9 mouse cellular contexts compared by ENCODE assay signal in genomic region chr11:12035324-12035723, GRCm38 (mm10). TPM values are rescaled to one million over a fixed set of nuclear protein-coding genes. Genes with fewer than 3 reads are reported as not detected.
A peak's percentile ranks its signal among the peaks of the same experiment; 100 is the strongest.
DNase-seq lines count a peak whose midpoint lies in the region; ATAC-seq and TF ChIP-seq lines count a peak whose summit lies in the region.
"Had no signal": no experiment of that assay in that cellular context is flagged by ENCODE, and none has a peak within 500 bp of the region (broad histone marks: within the 10 kb centered on the region; RNA-seq: fewer than 3 reads in every experiment).

No protein-coding gene starts in this region.

- 0 out of 2 replicates have a peak, but pooled peaks cover 3% of the 10 kb centered on the region for H3K36me3 ChIP-seq in kidney, embryonic 15.5 days
- H3K36me3 ChIP-seq in embryonic facial prominence, embryonic 12.5 days: peaks cover 6% of the 10 kb centered on the region; the same call in 1 of the 2 replicates
- H3K36me3 ChIP-seq in hindbrain, postnatal 0 days (ENCODE audit: insufficient read depth, low read length): no peaks in the 10 kb centered on the region
- H3K36me3 ChIP-seq in neural tube, embryonic 11.5 days (ENCODE audit: control insufficient read depth, insufficient read depth, low read length): no peaks in the 10 kb centered on the region

- peak overlapping the region; percentile 89 for H3K27ac ChIP-seq in kidney, embryonic 15.5 days
- peak overlapping the region; percentile 96 for H3K27ac ChIP-seq in embryonic facial prominence, embryonic 12.5 days
- no peak overlapping the region for H3K27ac ChIP-seq in hindbrain, postnatal 0 days
- H3K27ac ChIP-seq in neural tube, embryonic 11.5 days (ENCODE audit: low read depth, low read length): no peak overlapping the region

- no peak for DNase-seq in kidney, postnatal 25 days
- DNase-seq in hindbrain, postnatal 0 days (ENCODE audit: low spot score): no peak
- DNase-seq in neural tube, embryonic 11.5 days (ENCODE audit: low spot score): peak; percentile 44
- no peak for DNase-seq in B cell, adult 2 months
- no peak for DNase-seq in thymus, postnatal 14 days
- no peak for DNase-seq in cerebellum, adult 9-10 months

- no peak for TF ChIP-seq CTCF in hindbrain, postnatal 0 days (IDR thresholded peaks at IDR 0.05; ENCODE audit: low read depth)

- peak overlapping the region; percentile 87 for H3K9ac ChIP-seq in kidney, embryonic 15.5 days
- peak overlapping the region; percentile 97 for H3K9ac ChIP-seq in embryonic facial prominence, embryonic 12.5 days
- no peak overlapping the region for H3K9ac ChIP-seq in hindbrain, postnatal 0 days (replicated peaks; ENCODE audit: low read length)
- H3K9ac ChIP-seq in neural tube, embryonic 11.5 days (ENCODE audit: low read length): peak overlapping the region; percentile 93

- H3K4me2 ChIP-seq in kidney, embryonic 15.5 days: peak overlapping the region; percentile 57
- H3K4me2 ChIP-seq in embryonic facial prominence, embryonic 12.5 days (replicated peaks): peak overlapping the region; percentile 63
- peak overlapping the region; percentile 53 for H3K4me2 ChIP-seq in hindbrain, postnatal 0 days (ENCODE audit: low read depth, low read length)
- H3K4me2 ChIP-seq in neural tube, embryonic 11.5 days (ENCODE audit: low read depth): peak overlapping the region; percentile 31

- WGBS in kidney, embryonic 15.5 days: 5% methylated on average over 12 of the region's 12 CpGs
- WGBS in embryonic facial prominence, embryonic 12.5 days: 5% methylated on average over 12 of the region's 12 CpGs
- WGBS in hindbrain, postnatal 0 days: 15% methylated on average over 12 of the region's 12 CpGs
- 3% methylated on average over 12 of the region's 12 CpGs for WGBS in neural tube, embryonic 11.5 days

- peak overlapping the region; percentile 67 for H3K4me3 ChIP-seq in kidney, embryonic 15.5 days (replicated peaks)
- H3K4me3 ChIP-seq in embryonic facial prominence, embryonic 12.5 days: peak overlapping the region; percentile 64
- peak overlapping the region; percentile 43 for H3K4me3 ChIP-seq in hindbrain, postnatal 0 days (ENCODE audit: low read length)
- H3K4me3 ChIP-seq in neural tube, embryonic 11.5 days (ENCODE audit: low read depth, low read length): peak overlapping the region; percentile 75
- H3K4me3 ChIP-seq: myocyte had no signal

- H3K27me3 ChIP-seq in kidney, embryonic 15.5 days: peaks cover 92% of the 10 kb centered on the region
- peaks cover 75% of the 10 kb centered on the region for H3K27me3 ChIP-seq in embryonic facial prominence, embryonic 12.5 days
- H3K27me3 ChIP-seq in hindbrain, postnatal 0 days (ENCODE audit: insufficient read depth, low read length): peaks cover 76% of the 10 kb centered on the region
- peaks cover 90% of the 10 kb centered on the region for H3K27me3 ChIP-seq in neural tube, embryonic 11.5 days (ENCODE audit: control insufficient read depth, insufficient read depth, low read length)

- H3K4me1 ChIP-seq in kidney, embryonic 15.5 days: peaks cover 16% of the 10 kb centered on the region
- no peaks in the 10 kb centered on the region; the same call in 1 of the 2 replicates for H3K4me1 ChIP-seq in embryonic facial prominence, embryonic 12.5 days
- no peaks in the 10 kb centered on the region for H3K4me1 ChIP-seq in hindbrain, postnatal 0 days (ENCODE audit: insufficient read depth, low read length)
- no peaks in the 10 kb centered on the region for H3K4me1 ChIP-seq in neural tube, embryonic 11.5 days (ENCODE audit: control insufficient read depth, insufficient read depth, low read length)

- H3K9me3 ChIP-seq in kidney, embryonic 15.5 days (replicated peaks): no peaks in the 10 kb centered on the region
- no peaks in the 10 kb centered on the region for H3K9me3 ChIP-seq in embryonic facial prominence, embryonic 12.5 days
- H3K9me3 ChIP-seq in hindbrain, postnatal 0 days (ENCODE audit: low read length): no peaks in the 10 kb centered on the region
- H3K9me3 ChIP-seq in neural tube, embryonic 11.5 days (ENCODE audit: control insufficient read depth, low read length): no peaks in the 10 kb centered on the region

- no peak for ATAC-seq in kidney, embryonic 15.5 days (replicated peaks; ENCODE audit: low FRiP score)
- no peak for ATAC-seq in embryonic facial prominence, embryonic 12.5 days (ENCODE audit: insufficient number of reproducible peaks, insufficient read depth, low FRiP score, low TSS enrichment)
- no peak for ATAC-seq in hindbrain, postnatal 0 days
- no peak for ATAC-seq in neural tube, embryonic 11.5 days (ENCODE audit: insufficient read depth, low FRiP score, low TSS enrichment)

RNA-seq across cellular contexts. Expression of gene Grb10, which starts 3.2 kb away (rescaled TPM):
- 390 and 413 TPM in 2 replicates for polyA plus RNA-seq in kidney, embryonic 15.5 days (2015; fragmentation: Nextera tagmentation; extraction: Ambion mirVana)
- polyA plus RNA-seq in embryonic facial prominence, embryonic 12.5 days (2016; fragmentation: Nextera tagmentation; extraction: Ambion mirVana): 584 and 638 TPM in 2 replicates
- 92.9 and 111 TPM in 2 replicates for total RNA-seq in hindbrain, postnatal 0 days (2014; rRNA removed)
- 45.6 and 48.7 TPM in 2 replicates for polyA plus RNA-seq in hindbrain, postnatal 0 days (2015; fragmentation: Nextera tagmentation; extraction: Ambion mirVana)
- 181 and 191 TPM in 2 replicates for polyA plus RNA-seq in neural tube, embryonic 11.5 days (2014; fragmentation: Nextera tagmentation; extraction: Ambion mirVana)

Comparison
In these comparisons a context has a peak if more than half of its experiments do, and no peak if none do; other contexts are left out.
1. H3K27ac ChIP-seq: peak in kidney, embryonic 15.5 days (single experiment) and embryonic facial prominence, embryonic 12.5 days (single experiment); none in hindbrain, postnatal 0 days (single experiment) and neural tube, embryonic 11.5 days (single experiment).
2. Peak in every context shown above with its lines, with median percentiles within 50 percentile points of each other: H3K4me2 ChIP-seq and H3K4me3 ChIP-seq.